Mouse (Mus musculus) megakaryocyte, adult 5-6 weeks (primary cell): ENCODE data around the gene Trmo. TPM values are rescaled to one million over a fixed set of nuclear protein-coding genes. Genes with fewer than 3 reads are reported as not detected.
A peak's percentile ranks its signal among the peaks of the same experiment; 100 is the strongest.

ENCODE experiments used
- ATAC-seq: 2 replicates; pipeline ENCODE4 v1.8.0; 2016; ENCODE audit warnings: mild to moderate bottlenecking, inconsistent platforms; ENCODE audit not compliant: poor library complexity, severe bottlenecking
- total RNA-seq, 2 experiments: library from RNA; stranded (forward) in 1 of 2; stranded (reverse) in 1 of 2; fragments of 153-499, 151-499 nt in 1 of 2; fragments of 221-1000, 200-1000 nt in 1 of 2; gene quantifications; 2 replicates each; pipeline versions ENCODE4 v1.2.3 to v1.2.4; 2015 to 2017

Gene Trmo
- total RNA-seq, 2 experiments from 2014 or later: 8.4 to 9.0 TPM

DNA sequence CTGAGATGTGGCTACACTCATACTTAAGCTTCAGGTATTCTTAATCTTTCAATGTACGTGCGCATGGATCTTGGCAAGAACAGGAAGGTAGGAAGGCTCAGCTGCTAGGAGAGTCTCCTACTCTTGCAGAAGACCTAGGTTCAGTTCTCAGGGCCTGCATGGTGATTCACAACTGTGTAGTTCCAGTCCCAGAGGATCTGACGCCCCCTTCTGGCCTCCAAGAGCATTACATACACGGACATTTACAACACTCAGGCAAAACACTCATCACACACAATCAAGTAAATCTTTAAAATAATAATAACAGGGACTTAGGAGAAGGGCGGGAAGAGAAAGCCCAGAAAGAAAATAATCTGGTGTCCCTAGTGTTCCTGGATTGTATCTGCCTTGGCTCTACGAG lies 14.8 kb downstream of the Trmo start:
- peak; percentile 71 for ATAC-seq

DNA sequence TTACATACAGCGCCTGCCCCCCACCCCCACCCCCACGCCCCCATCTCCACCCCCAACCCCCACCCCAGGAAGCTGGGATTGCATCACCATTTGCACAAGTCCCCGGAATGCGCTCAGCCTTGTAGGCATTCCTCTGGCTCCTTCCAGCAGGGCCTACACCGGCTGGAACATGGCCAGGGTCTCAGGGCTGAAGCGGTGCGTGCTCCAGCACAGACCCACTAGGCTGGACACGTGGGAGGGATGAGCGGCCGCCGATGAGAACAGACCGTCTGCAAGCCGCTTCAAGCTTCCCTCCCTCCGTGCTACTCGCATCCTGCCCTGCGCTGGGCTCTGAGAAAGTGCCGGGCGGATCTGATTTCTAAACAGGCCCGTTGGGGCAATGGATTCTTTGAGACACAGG lies 18.2 kb downstream of the Trmo start:
- ATAC-seq: 0 out of 2 replicates have a peak, but pooled peaks have one; percentile 10

- ATAC-seq: no peak
These were observed 18.8 kb downstream of the Trmo start for GRCm38 (mm10) chr4:46370406-46370805.

- no peak for ATAC-seq
These were observed 20.2 kb downstream of the Trmo start for GRCm38 (mm10) chr4:46369070-46369469.

- ATAC-seq: no peak
These were observed 21.7 kb downstream of the Trmo start for GRCm38 (mm10) chr4:46367487-46367959.

DNA sequence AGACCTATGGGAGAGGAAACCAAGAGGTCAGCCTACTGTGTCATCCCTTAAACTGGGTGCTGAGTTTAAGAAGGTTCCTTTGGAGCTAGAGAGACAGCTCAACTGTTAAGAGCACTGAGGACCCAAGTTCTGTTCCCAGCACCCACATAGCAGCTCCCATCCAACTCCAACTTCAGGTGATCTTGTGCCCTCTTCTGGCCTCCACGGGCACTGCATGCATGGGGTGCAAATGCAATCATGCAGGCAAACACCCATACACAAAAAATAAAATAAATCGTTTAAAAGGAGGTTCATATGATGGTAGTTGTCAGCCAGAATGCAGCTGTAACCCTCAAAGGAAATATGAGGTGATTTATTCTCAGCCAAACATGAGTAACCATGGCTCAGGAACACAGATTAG lies 24.9 kb downstream of the Trmo start:
- no peak for ATAC-seq

GRCm38 (mm10) chr4:46361258-46361657 lies 28.0 kb downstream of the Trmo start:
- no peak for ATAC-seq

DNA sequence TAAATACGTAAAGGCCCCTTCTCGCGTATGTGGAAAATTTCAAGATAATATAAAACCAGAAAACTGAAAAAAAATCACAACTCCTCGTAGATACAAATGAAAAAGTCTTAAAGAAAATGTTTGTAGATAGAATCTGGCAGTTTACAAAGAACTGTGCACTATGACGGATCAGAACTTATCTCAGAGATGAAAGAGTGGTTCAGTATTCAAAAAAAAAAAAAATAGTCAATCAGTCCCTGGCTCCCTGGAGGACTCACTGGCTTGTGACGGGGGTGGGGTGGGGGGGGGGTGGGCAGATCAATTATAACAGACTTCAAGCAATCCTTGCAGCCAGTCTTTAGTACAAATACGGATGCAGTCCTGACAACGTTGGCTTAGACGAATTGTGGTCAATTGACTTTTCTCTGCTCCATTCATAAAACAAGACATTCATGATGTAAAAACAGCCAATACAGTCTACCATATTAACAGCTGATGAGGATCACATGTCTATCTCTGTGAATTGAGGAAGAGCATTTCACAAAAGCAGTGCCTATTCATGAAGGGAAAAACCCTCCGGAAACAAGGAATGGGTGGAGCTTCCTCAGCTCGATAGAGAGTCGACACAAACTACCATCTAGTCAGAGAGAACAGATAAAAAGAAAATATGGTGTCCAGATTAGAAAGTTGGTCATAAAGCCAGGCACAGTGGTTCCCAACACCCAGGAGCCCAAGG lies 29.5 kb downstream of the Trmo start:
- peak; percentile 49; the same call in 1 of the 2 replicates for ATAC-seq

DNA sequence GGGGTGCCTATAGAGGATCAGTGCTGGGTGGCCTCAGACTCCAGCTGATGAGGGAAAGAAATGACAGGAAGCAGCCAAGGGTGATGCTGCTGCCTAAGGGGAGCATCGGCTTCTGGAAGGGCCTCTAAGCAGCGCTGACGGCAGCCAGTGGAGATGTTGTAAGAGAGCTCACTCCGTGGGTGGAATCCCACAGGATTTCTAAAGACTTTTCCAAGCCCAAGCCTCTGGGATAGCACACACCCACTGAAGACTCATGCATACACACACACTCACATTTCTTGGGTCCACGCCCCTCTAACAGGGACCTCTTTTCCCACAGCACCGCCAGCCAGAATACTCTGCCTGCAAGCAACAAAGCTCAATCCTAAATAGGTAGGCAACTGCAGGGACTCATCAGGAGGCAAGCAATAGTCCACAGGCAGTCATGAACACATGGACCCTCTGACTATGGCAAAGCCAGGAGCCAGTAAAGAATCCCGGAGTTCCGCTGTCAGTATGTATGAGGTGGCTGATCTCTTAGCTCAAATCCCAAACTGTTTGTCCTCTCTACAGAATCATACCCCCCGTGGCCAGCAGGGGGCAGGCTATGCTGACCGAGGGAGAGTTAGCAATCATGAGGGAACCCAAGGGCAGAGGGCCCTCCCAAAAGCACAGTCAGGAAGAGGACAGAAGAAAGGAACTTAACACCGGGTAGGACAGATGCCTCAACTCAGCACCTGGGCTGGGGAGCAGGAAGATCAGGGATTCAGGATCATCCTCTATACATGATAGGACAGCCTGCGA lies 32.7 kb downstream of the Trmo start:
- ATAC-seq: peak; percentile 59

DNA sequence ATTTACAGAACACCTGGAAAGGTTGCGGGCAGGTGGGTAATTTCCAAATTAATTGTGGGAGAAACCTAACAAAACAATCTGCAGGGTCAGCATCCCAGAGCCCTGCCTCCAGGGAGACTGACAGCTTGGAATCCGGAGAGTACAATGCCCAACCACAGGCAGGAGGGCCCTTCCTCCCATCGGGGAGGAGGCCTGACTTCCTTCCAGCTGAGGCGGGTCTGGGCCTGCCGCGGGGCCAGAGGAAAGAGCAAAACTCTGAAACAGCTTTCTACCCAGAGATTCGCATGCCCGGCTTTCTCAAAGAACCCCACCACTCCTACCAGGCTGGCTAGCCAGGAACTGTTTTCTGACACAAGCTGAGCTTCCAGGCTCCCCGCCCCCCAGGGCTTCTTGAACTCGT lies 36.2 kb downstream of the Trmo start:
- no peak for ATAC-seq

- no peak for ATAC-seq
These were observed 39.7 kb downstream of the Trmo start for GRCm38 (mm10) chr4:46349530-46349929.

DNA sequence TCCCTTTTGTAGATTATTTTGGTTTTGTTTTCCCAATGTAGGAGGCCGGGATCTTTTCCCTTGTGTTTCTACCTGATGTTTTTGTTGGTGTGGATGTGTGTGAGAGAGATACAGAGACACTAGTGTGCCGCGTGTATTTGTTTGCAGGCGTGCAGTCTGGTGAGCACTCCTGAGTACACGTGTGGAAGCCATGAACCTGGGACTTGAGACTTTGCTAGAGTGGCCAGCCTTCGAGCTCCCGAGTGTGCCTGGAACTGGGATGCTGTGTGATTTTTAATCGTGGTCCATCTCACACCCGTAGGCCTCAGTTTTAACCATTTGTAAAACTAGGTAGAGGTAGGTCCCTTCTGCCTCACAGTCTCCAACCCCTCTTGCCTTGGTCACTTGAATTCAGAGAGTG lies 40.3 kb downstream of the Trmo start:
- no peak for ATAC-seq

DNA sequence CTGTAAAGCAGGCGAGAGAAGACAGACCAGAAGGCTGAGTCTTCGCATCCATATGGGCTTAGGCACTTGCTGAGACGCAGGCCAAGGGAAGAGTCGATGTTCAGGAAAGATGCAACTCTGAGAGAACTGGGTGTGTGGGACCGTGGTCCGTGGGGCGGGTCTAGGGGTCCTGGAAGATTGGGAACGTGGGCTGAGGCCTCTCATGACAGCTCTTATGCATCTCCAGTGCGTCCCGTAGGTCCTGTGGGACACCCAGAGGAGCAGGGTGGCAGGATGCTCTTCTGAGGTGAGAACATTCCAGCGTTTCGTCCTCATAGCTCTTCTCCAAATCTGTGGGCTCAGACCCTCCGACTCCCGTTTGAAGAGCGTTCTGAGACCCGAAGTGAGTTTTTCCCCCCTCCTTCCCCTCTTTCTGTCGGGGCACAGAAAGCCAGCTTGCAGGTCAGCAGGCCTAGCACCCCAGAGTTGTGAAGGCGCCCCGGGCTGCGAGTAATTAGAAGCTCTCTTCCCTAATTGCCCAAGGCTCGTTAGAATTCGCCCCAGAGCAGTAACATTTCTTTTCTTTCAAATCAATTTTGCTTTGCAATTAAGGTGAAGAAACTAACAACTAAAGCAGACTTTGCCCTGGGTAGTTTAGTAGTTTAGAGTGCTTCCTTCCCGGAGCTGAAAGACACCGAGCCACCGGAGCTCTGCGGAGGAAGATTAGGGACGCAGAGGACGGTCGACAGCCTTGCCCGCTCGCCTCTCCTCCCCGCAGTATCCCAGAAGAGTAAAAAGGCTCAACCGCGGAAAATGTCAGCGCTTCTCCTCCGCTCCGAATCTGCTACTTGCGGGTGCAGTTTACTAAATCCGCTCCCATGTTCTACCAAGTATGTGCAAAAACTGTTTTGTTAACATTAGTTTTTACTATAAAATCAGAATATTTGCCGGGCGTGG lies 41.4 kb downstream of the Trmo start:
- ATAC-seq: no peak

GRCm38 (mm10) chr4:46347141-46347540 lies 42.1 kb downstream of the Trmo start:
- ATAC-seq: no peak

DNA sequence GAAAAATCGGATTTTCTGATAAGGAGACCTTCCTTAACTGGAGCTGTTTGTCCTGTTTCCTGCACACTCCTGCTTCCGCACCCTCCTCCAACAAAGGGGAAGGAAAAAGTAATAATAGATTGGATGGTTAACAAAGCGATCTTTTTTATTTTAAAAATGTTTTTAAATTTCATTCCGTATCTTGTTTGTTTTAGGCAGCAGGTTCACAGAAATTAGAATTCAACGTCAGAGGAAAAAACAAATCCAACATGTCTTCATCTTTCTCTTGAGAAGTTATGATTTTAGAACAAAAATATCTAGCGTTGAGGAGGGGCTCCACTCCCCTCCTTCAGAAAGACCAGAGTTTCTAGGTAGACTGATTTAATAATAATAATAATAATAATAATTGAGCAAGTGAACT lies 43.0 kb downstream of the Trmo start:
- ATAC-seq: no peak

- ATAC-seq: no peak
These were observed 43.5 kb downstream of the Trmo start for GRCm38 (mm10) chr4:46345773-46346100.

DNA sequence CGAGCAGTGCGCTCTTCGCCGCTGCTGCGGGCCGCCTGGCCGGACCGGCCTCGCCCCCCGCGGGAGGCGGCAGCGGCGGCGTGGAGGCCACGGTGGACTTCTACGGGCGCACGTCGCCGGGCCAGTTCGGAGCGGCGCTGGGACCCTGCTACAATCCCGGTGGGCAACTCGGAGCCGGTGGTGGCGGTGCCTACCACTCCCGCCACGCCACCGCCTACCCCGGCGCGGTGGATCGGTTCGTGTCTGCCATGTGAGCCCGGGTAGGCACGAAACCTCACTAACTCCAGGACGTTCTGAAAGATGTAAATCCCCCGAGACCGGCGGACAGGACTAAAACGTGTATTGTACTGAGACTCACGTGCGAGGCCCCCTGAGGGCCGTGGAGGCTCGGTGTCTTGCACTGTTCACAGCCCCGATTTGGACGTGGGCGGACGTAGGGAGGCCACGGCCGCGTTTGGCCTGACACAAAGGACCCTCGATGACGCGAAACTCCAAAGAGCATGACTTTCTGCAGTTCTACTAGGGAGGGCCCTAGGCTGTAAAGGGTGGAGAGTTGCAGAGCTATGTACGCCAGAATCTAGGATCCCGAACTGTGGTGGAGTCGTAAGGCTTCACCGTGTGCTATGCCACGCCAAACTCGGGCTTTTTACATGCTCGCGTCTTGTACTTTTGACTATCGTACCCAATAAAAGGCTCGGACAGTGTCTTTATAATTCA lies 44.0 kb downstream of the Trmo start:
- ATAC-seq: no peak

DNA sequence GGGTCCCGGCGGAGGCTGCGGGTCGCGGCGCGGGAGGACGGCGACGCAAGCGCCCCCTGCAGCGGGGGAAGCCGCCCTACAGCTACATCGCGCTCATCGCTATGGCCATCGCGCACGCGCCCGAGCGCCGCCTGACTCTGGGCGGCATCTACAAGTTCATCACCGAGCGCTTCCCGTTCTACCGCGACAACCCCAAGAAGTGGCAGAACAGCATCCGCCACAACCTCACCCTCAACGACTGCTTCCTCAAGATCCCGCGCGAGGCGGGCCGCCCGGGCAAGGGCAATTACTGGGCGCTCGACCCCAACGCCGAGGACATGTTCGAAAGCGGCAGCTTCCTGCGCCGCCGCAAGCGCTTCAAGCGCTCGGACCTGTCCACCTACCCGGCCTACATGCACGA lies 44.9 kb downstream of the Trmo start:
- ATAC-seq: peak; percentile 40; the same call in 1 of the 2 replicates

DNA sequence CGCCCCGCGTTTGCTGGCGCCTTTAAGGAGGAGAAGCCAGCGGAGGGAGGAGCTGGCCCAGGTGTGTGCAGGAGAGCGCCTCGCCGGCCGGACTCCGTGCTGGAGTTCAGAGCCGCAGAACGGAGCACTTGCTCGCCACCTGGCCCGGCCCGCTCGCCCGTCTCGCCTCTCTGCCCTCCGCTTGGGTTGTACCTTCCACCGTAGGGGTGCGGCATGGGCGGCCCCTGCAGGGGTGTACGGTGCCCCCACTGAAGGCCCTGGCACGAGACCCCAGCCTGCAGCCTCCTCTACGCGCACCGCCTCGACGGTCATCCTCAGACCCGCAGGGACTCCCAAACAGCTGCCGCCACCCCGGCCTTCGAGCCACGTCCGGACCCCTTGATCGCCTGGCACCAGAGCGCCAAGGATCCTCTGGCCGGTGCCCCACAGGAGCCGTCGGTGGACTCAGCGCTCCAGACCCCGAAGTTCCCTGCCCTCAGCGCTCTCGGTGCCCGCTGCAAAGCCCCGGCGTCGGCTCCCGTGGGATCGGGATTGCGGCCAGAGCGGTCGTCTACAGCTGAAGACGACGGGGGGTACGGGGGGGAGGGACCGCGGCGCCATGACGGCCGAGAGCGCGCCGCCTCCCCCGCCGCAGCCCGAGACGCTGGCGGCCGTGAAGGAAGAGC lies 45.5 kb downstream of the Trmo start, which contains the start of gene Foxe1:
TSS of gene Foxe1 (plus strand) at position 14 of the 665 bp plus-strand sequence.
- no peak for ATAC-seq
